Mouse (Mus musculus) layer of hippocampus, adult 11-12 months (tissue): ENCODE results near the gene Klf1.
A peak's percentile ranks its signal among the peaks of the same experiment; 100 is the strongest.

Source experiments
- DNase-seq: peaks from one replicate; pipeline ENCODE4 v3.0.0; 2022; ENCODE audit warnings: low spot score

The Klf1 gene

DNA sequence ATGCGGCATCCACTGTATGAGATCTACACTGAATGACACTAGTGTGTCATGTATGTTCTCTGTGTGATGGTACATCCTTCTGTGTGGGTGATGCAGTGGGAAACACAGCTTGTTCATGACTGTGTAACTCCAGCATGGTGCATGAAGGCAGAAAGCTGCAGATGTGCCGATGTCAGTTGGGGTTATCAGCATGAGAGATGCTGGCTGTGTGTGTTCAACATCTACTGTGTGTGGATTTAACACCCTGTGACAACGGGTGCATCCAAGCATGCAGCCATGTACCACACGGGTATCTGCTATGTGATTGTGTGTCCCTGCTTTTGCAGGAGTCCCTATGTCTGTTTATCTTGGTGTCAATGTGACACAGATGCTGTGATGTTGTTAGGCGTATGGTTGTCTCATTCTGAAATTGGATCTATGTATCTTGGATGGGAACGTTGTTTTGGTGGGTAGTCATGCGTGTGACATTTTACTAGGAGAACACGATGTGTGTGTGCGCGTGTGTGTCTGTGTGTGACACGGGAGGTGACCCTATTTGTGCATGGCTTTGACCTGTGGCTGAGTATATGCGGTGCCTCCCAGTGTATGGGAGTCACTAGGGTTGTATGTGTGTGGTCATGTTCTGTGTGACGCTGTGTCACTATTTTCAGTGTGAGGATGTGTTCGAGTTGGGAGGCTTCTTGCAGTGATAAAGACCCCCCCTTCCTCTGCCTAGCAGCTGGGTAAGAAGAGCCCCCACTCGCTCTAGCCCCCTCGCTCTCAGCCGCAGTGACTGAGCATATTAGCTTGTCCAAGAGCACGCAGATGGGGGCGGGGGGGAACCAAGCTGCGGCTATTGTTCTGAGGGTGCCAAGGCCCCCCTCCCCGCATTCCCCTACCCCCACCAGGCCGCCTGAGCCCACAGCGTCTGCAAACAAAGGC is 34.6 kb downstream of the Klf1 start:
- no peak for DNase-seq

DNA sequence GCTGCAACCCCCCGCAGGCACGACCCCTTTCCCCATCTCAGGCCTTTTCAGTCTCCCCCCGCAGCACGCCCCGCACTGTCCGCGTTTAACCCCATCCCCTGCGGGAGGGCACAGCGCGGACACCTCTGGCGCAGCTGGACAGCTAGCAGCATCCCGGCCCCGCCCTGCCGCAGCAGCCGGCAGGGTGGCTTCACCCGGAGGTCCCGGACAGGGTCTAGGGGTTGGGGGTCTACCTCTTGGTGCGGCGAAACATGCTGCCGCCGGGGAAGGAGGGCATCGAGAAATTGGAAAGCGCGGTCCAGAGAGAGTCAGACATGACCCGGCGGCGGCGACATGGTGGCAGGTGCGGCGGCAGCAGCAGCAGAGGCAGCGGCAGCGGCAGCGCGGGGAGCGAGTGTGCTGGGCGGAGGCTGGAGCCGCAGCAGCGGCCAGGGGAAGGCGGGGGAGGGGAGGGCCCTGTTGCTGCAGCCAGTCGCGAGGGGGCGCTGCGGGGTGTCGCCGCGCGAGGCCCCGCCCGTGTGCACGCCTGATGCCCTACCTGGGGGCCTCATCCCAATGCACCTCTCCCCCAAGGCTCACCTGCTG is 35.3 kb downstream of the Klf1 start, which contains the start of gene Mast1:
Mast1 (minus strand) TSS at position 398 of the 585 bp plus-strand sequence.
- DNase-seq: peak; percentile 58

DNA sequence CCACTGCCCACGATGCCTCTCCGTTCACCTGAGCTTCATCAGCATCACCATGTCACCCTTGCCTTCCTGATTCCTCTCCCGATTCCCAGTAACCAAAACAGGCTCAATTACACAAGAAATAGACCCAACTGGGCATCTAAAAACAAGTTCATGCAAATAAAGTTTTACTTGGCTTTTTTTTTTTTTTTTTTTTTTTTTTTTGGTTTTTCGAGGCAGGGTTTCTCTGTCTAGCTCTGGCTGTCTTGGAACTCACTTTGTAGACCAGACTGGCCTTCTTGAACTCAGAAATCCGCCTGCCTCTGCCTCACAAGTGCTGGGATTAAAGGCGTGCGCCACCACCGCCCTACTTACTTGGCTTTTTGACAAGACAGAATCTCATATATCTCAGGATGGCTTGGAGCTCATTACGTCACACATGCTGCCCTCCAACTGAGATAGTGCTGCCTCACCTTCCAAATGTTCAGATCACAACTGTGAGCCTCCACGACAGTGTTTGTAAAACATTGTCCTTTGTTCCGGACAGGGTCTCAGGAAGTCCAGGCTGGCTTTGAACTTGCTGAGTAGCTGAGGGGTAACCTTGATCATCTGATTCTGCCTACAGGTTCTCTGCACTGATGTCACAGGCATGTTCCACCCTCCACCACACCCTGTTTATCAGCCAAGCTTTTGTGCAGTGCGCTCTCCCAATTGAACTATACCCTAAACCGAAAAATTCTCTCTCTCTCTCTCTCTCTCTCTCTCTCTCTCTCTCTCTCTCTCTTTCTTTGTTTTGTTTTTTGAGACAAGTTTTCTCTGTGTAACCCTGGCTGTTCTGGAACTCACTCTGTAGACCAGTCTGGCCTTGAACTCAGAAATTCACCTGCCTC is 36.1 kb downstream of the Klf1 start:
- no peak for DNase-seq

DNA sequence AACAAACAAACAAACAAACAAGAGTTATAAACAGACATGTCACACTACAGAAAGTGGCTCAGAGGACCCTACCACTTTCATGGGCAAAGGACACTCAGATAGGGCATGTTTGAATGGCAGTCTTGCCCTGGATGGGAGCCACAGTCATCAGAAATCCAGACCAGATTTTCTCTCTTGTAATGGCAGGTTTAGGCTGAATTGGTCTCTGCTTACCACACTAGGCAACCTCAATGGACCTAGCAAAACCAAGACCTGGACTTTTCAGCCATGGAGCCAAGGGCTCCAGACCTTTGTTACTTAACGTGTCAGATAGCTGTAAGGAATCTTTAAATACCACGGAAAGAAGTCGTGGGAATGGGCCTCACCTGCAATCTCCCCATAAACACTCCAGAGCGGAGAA is 42.0 kb downstream of the Klf1 start:
- no peak for DNase-seq

DNA sequence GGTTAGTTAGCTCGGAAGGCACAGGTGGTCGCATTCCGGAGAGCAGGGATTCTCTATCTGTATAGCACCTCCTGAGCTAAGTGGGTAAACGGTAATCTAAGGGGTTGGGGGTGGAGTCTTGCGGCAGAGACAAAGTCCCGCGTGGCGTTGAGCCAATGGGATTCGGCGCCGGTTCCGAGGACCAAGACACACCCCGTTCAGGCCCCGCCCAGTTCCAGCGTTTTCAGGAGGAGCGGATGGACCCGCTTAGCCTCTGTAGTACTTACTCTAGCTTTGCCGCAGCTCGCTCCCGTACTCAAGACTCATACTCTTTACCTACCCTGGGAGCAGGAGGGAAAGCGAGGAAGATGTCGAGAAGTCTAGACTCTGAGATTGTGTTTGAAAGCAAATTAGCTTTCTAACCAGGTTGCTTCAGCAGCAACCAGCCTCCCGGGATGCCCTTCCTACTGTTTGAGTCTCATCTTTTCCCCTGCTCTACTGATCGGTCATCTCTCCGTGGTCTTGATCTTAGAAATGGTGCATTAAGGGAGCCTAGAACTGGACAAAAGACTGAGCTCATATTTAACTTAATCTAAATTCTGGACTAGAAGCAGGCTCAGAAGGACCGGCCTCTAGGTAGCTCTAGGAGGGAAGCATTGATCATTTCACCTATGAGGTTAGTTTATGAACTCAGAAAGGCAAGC is 42.9 kb downstream of the Klf1 start:
- DNase-seq: peak; percentile 64

DNA sequence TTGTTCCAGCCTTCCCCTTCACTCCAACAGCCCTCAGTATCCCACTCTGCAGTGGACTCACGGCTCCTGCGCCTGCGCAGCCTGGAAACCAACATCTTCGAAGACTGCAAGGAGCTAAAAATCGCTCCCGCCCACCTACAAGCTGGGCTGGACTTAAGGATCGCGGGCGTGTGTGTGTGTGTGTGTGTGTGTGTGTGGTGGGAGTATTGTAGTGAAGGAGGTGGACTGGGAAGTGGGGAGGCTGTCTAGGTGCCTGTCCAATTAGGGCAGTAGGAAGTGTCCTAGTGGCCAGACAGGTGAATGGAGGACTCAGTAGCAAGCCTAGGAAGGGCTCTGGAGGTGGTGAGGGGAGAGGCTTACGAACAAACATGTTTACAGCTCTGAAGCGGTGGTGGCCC is 43.5 kb downstream of the Klf1 start:
- DNase-seq: peak; percentile 70

DNA sequence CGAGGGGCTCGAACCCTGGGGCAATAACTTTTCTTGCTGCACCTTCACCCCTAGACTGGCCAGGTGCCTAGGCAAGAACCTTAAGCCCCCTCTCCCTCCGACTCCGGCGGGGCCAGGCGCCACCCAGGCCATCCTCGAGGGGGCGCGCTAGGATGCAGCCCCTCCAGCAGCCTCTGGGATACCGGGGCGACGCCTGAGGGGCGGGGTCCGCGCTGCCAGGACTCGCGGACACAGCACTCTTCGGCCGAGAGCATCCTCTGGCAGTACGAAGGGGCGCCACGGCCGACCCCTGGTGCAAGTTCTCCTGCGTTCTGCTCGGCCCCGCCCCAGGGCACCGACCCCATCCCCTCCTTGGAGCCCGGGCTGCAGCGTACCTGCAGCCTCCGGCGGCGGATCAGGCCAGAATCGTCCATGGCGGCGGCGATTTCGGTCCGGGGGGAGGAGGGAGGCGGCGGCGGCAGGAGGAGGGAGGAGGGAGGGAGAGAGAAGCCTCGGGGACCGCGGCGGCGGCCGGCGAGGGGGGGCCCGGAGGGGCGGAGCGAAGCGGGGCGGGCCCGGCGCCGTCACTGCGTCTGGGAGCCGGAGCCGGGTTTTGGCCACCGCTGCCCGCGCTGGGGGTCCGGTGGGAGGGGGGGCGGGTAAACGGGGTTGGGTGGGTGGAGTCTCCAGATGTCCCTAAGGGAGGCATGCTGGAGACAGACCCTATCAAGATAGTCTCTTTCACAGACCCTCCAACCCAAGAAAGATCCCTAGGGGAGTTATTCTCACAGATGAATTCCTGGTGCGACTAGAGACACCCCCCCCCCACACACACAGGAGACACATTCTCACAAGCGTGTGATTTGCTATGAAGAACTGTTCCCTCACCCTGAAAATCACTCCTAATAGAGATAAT is 44.2 kb downstream of the Klf1 start:
- DNase-seq: peak; percentile 46

DNA sequence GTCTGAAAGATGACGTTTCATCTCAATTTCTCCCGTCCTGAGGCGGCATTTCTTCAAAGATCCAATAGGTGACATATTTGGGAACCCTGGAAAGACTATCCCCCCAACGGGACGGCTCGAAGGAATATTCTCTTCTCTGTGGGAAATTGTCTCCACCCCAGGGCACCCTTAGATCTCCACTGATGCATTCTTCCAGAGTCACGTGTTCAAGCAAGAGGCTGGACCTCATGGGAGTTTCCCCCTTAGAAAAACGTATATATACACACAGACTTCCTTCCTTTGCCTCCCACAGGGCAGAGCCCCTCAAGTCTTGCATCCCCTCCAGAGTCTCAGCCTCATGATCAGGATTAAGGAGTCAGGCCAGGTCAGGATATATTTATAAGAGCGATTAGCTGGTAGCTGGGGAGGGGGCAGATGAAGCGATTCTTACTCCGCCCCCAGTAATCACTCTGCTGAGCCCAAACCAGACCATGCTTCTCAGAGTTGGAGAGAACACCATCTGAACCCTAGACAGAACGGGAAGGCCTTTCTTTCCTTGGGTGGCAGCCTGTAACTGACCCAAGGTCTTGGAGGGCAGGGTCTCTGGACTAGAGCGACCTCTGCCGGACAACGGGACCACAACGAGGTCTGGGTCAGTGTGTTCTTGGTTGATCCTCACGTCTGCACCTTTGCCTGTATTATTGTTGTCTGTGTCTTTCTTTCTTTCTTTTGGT is 45.0 kb downstream of the Klf1 start, which contains the start of gene Rtbdn:
Rtbdn (plus strand) TSS at position 464 of the 713 bp plus-strand sequence.
- DNase-seq: no peak

DNA sequence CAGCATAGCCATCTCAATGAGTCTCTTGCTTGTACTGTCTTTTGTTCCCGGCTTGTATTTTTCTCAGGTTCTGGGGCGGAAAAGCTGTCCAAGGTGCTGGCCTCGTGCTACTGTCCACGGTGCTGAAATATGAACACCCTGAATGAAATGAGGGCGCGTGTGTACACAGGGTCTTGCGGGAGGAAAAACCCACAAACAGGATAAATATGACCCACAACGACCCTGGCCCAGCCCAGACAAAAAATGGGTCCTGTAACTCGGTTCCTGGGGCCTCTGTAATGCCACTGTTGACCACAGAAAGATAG is 45.5 kb downstream of the Klf1 start:
- no peak for DNase-seq

DNA sequence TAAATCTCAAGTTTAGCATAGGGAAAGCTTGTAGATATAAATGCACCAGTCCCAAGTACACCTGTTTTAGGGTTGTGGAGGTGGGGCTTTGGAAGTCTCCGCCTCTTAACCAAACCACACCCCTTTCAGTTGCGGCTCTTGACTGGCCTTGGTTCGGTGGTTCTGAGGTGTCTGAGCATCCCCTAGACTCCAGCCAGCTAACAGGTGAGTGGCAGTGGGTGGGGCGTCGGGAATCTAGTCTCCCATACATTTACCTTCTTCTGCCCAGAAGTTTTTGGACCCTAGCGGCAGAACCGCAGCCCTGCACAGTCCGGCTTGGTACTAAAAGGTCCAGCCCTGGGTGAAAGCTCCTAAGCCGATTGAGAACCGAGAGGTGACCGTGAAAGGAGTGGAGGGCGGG is 48.0 kb downstream of the Klf1 start:
- no peak for DNase-seq

DNA sequence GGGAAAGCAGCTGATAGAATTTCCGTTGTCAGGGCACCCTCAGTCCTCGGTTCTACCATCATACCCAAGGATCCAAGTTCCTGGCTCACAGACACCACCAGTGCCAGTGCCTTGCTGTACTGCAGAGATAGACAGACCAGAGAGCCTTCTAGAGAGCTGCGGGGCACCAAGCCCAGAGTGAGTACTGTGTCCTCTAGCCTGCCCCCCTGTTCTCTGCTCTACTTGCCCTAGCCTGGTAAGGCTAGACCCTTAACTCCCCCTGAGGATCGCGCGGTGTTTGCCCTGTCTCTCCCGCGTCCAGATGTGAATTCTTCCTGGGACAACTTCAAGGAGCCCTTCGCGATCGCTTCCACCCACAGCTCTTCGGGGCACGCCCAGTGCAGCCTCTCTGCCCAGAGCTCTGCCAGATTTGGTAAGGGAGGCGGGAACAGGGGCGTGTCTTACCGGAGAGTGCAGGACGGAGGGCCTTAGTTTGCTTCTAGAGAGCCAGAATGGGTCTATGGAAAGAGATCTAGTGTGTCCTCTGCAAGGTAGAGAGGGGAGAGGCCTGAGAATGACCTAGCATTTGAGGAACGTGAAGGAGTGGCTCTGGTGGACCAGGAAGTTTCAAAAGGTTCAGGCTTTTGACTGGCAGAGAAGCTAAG is 51.0 kb downstream of the Klf1 start:
- DNase-seq: peak; percentile 26
